Mouse (Mus musculus) activated CD4-positive, CD25-positive, alpha-beta regulatory T cell, adult 9 weeks (primary cell): ENCODE data around the gene Supt3. TPM values are rescaled to one million over a fixed set of nuclear protein-coding genes. Genes with fewer than 3 reads are reported as not detected.

Experiments
- polyA plus RNA-seq: library from polyadenylated mRNA; unstranded; fragments of 100-300 nt; shearing (Covaris generic); gene quantifications from one replicate; pipeline ENCODE4 v1.2.1, GENCODE M21; 2017

Gene Supt3
- polyA plus RNA-seq, result 32.4 TPM

DNA sequence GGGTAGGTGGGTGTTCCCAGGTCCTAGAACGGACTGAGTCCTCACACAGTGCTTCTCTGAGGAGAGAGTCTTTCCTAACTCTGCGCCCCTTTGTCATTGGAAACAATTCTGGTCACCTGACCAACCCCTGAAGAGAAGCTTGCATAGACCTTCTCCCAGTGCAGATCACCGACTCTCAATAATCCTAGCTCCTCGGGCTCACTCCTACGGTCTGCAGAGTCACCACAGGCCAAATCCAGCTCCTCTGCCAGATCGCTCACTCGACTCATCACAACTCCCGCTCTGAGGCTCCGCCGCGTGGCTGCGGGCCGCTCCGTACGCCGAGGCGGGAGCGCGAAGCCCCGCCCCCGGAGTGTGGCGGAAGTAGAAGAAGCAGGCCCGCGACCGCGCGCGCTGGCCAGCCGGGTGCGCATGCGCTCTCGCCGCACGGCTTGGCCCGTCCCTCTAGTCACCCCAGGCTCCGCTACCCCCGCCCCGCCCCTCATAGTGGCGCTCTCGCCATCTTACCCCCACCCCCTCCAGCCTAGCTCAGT is at the start of gene Supt3:
Gene Supt3, plus strand, starts transcription at position 415 of the 533 bp plus-strand sequence.

DNA sequence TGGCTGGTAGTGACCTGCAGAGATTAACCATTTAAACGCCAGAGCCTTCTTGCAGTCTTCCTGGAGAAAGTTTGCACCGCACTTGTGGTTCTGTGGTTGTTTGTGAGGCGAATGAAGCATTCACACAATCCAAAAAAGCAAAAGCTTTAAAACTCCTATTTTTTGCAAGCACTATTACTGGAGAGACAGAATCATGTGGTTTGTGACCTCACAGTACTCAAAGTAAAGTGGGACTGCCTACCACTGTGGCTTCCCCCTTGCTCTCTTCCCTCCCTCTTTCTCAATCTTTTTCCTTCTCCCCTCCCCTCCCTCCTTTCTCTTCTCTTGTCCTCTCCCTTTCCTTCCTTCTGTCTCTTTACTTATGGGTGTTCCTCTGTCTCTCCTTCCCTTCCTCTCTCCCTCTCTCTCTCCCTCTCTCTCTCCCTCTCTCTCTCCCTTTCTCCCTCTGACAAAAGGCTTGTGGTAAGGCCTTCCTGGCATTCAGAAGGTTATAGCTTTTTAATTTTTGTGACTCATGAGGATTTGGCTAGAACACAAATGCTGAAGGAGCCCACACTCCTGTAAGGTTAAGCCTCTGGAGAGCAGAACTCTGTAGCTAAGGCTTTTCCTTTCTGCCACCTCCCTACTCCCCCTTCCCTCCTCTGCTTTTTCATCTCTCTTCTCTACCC is 37.7 kb downstream of the Supt3 start, which contains the start of gene Runx2:
Gene Runx2, minus strand, starts transcription at position 290 of the 668 bp plus-strand sequence.

Other genes with a start within 250 kb of the Supt3 start
- 2.1 TPM for gene Runx2, start 37.6 kb downstream of the Supt3 start, polyA plus RNA-seq